15 mouse cellular contexts compared by ENCODE assay signal in genomic region chr11:52364376-52364775, GRCm38 (mm10). TPM values are rescaled to one million over a fixed set of nuclear protein-coding genes. Genes with fewer than 3 reads are reported as not detected.
A peak's percentile ranks its signal among the peaks of the same experiment; 100 is the strongest.
DNase-seq lines count a peak whose midpoint lies in the region; ATAC-seq and TF ChIP-seq lines count a peak whose summit lies in the region.
"Had no signal": no experiment of that assay in that cellular context is flagged by ENCODE, and none has a peak within 500 bp of the region (broad histone marks: within the 10 kb centered on the region; RNA-seq: fewer than 3 reads in every experiment).

No protein-coding gene starts in this region.

- 0 out of 2 replicates have a peak overlapping the region, but pooled peaks have one; percentile 3 for H3K4me2 ChIP-seq in intestine, embryonic 15.5 days (replicated peaks)
- no peak overlapping the region for H3K4me2 ChIP-seq in intestine, postnatal 0 days (replicated peaks; ENCODE audit: low read depth)
- H3K4me2 ChIP-seq in myocyte (ENCODE audit: low read depth) = peak overlapping the region; percentile 53
- H3K4me2 ChIP-seq: forebrain, embryonic 13.5 days; hindbrain, embryonic 14.5 days had no signal

- no peak for TF ChIP-seq POLR2A in heart, adult 2 months (IDR thresholded peaks at IDR 0.05; ENCODE audit: insufficient read depth, low read depth, low read length)
- no peak for TF ChIP-seq POLR2A in myocyte (IDR thresholded peaks at IDR 0.05; ENCODE audit: insufficient read length, low read depth)

- 63% methylated on average over 2 of the region's 2 CpGs for WGBS in heart, adult 2 months
- WGBS in intestine, embryonic 15.5 days = 57% methylated on average over 2 of the region's 2 CpGs
- WGBS in intestine, postnatal 0 days = 50% methylated on average over 2 of the region's 2 CpGs

- H3K79me2 ChIP-seq in heart, adult 2 months (replicated peaks; ENCODE audit: control insufficient read depth, insufficient read depth, low read length) = peaks cover 6% of the 10 kb centered on the region
- peaks cover 82% of the 10 kb centered on the region for H3K79me2 ChIP-seq in myocyte (ENCODE audit: control insufficient read depth, insufficient read depth)

- peak overlapping the region; percentile 98 for H3K27ac ChIP-seq in heart, adult 2 months
- H3K27ac ChIP-seq in intestine, embryonic 15.5 days = peak overlapping the region; percentile 76; the same call in 1 of the 2 replicates
- H3K27ac ChIP-seq in intestine, postnatal 0 days (ENCODE audit: low read depth, low read length) = no peak overlapping the region
- H3K27ac ChIP-seq: forebrain, embryonic 13.5 days; hindbrain, embryonic 14.5 days; liver, embryonic 14.5 days had no signal

- H3K36me3 ChIP-seq in heart, adult 2 months (ENCODE audit: control insufficient read depth, insufficient read depth, low read length) = peaks cover 9% of the 10 kb centered on the region
- H3K36me3 ChIP-seq in intestine, embryonic 15.5 days = no peaks in the 10 kb centered on the region
- H3K36me3 ChIP-seq in intestine, postnatal 0 days (ENCODE audit: control insufficient read depth, insufficient read depth) = no peaks in the 10 kb centered on the region
- H3K36me3 ChIP-seq in myocyte (ENCODE audit: control insufficient read depth, insufficient read depth) = no peaks in the 10 kb centered on the region

- no peaks in the 10 kb centered on the region for H3K9me3 ChIP-seq in intestine, embryonic 15.5 days
- H3K9me3 ChIP-seq in intestine, postnatal 0 days (ENCODE audit: control insufficient read depth) = no peaks in the 10 kb centered on the region
- H3K9me3 ChIP-seq: forebrain, embryonic 13.5 days had no signal

- no peak overlapping the region for H3K9ac ChIP-seq in heart, adult 2 months (ENCODE audit: low read depth, low read length)
- H3K9ac ChIP-seq in intestine, embryonic 15.5 days = no peak overlapping the region
- no peak overlapping the region for H3K9ac ChIP-seq in intestine, postnatal 0 days (ENCODE audit: low read depth, low read length)
- H3K9ac ChIP-seq: liver, embryonic 14.5 days had no signal

- DNase-seq in heart, adult 2 months = no peak
- DNase-seq in heart, postnatal 4 days = no peak
- peak; percentile 1 for DNase-seq in thymus, postnatal 0 days (ENCODE audit: low spot score)
- no peak for DNase-seq in thymus, postnatal 36 days
- no peak for DNase-seq in yolk sac, embryonic 10.5 days (ENCODE audit: low spot score)
- DNase-seq: cerebellum, adult 9-11 months; kidney, adult 18-20 months; thymus, adult 18-20 months had no signal

- no peak for TF ChIP-seq CTCF in heart, adult 2 months (IDR thresholded peaks at IDR 0.05)
- no peak for TF ChIP-seq CTCF in intestine, postnatal 0 days (IDR thresholded peaks at IDR 0.05; ENCODE audit: low read depth)

- intact Hi-C loops in heart, adult 2 months (cut with DNase I) = loop anchor here (1.0 kb wide), 1 partner anchor 10 kb away; no protein-coding TSS in a partner anchor

- H3K27me3 ChIP-seq in heart, adult 2 months (ENCODE audit: control insufficient read depth, insufficient read depth, low read length) = no peaks in the 10 kb centered on the region
- H3K27me3 ChIP-seq in intestine, embryonic 15.5 days (replicated peaks) = no peaks in the 10 kb centered on the region
- no peaks in the 10 kb centered on the region for H3K27me3 ChIP-seq in intestine, postnatal 0 days (replicated peaks; ENCODE audit: control insufficient read depth, insufficient read depth, low read length)
- H3K27me3 ChIP-seq in myocyte (ENCODE audit: control insufficient read depth, insufficient read depth, insufficient read length) = no peaks in the 10 kb centered on the region
- H3K27me3 ChIP-seq: forebrain, embryonic 13.5 days had no signal

- peaks cover 27% of the 10 kb centered on the region for H3K4me1 ChIP-seq in heart, adult 2 months (ENCODE audit: control insufficient read depth, insufficient read depth, low read length)
- H3K4me1 ChIP-seq in intestine, embryonic 15.5 days (replicated peaks) = peaks cover 63% of the 10 kb centered on the region
- H3K4me1 ChIP-seq in intestine, postnatal 0 days (replicated peaks; ENCODE audit: control insufficient read depth, insufficient read depth, low read length) = peaks cover 10% of the 10 kb centered on the region; the same call in 1 of the 2 replicates

- ATAC-seq in intestine, embryonic 15.5 days = no peak
- ATAC-seq in intestine, postnatal 0 days = no peak
- ATAC-seq: forebrain, embryonic 13.5 days; midbrain, embryonic 16.5 days had no signal

- TF ChIP-seq EP300 in heart, adult 2 months (IDR thresholded peaks at IDR 0.05; ENCODE audit: insufficient read depth, low read depth, low read length) = no peak

- H3K4me3 ChIP-seq in heart, adult 2 months = no peak overlapping the region; the same call in 1 of the 2 replicates
- H3K4me3 ChIP-seq in intestine, embryonic 15.5 days (replicated peaks) = no peak overlapping the region
- no peak overlapping the region for H3K4me3 ChIP-seq in intestine, postnatal 0 days (ENCODE audit: low read depth, low read length)
- no peak overlapping the region for H3K4me3 ChIP-seq in myocyte
- H3K4me3 ChIP-seq: forebrain, embryonic 13.5 days had no signal

- H3ac ChIP-seq in myocyte (ENCODE audit: control insufficient read depth, insufficient read length) = no peak overlapping the region

TF ChIP-seq in myocyte, 11 proteins besides CTCF, POLR2A, EP300 and RAD21:
- TF ChIP-seq REST (IDR thresholded peaks at IDR 0.05; ENCODE audit: insufficient read depth, insufficient read length) = no peak
- TF ChIP-seq MAX (IDR thresholded peaks at IDR 0.05; ENCODE audit: low read depth) = no peak
- no peak for TF ChIP-seq MYOD1 (IDR thresholded peaks at IDR 0.05; ENCODE audit: control insufficient read depth in 1 of 3, insufficient read length in 2 of 3, low read depth in 2 of 3)
- no peak for TF ChIP-seq USF1 (IDR thresholded peaks at IDR 0.05; ENCODE audit: low read depth)
- TF ChIP-seq TCF3 (IDR thresholded peaks at IDR 0.05; ENCODE audit: insufficient read length, low read depth) = no peak
- no peak for TF ChIP-seq E2F4 (IDR thresholded peaks at IDR 0.05; ENCODE audit: insufficient read depth)
- TF ChIP-seq CEBPB (IDR thresholded peaks at IDR 0.05; ENCODE audit: insufficient read depth, poor library complexity, severe bottlenecking) = no peak
- no peak for TF ChIP-seq TCF12 (IDR thresholded peaks at IDR 0.05; ENCODE audit: insufficient read depth, poor library complexity, severe bottlenecking)
- no peak for TF ChIP-seq SRF (IDR thresholded peaks at IDR 0.05; ENCODE audit: control insufficient read depth, insufficient read length, low read depth)
- TF ChIP-seq MYOG (IDR thresholded peaks at IDR 0.05; ENCODE audit: control insufficient read depth in 1 of 3, insufficient read depth in 1 of 3, insufficient read length in 2 of 3, low read depth in 2 of 3) = no peak
- TF ChIP-seq POLR2AphosphoS2 (IDR thresholded peaks at IDR 0.05; ENCODE audit: insufficient read length, low read depth) = no peak

RNA-seq across cellular contexts. Expression of gene Vdac1, which starts 3.7 kb away (rescaled TPM):
- total RNA-seq in heart, adult 2 months (2021) = 1,000 to 10,000 TPM in 1 of 2 experiments, 100 to 1,000 TPM in 1; 987 to 1,141 TPM
- 422 and 713 TPM in 2 replicates for polyA plus RNA-seq in heart, adult 2 months (2012; rRNA removed)
- 100 to 1,000 TPM; 785 to 812 TPM for total RNA-seq in heart, postnatal 4 days (2021)
- 287 and 295 TPM in 2 replicates for polyA plus RNA-seq in intestine, embryonic 15.5 days (2015; fragmentation: Nextera tagmentation; extraction: Ambion mirVana)
- polyA plus RNA-seq in intestine, postnatal 0 days (2015; fragmentation: Nextera tagmentation; extraction: Ambion mirVana) = 175 and 180 TPM in 2 replicates
- polyA plus RNA-seq in thymus, postnatal 0 days (2015; fragmentation: Nextera tagmentation; extraction: Ambion mirVana) = 226 and 233 TPM in 2 replicates
- polyA plus RNA-seq in myocyte (2012; fragmentation: generic; extraction: Trizol) = 342 TPM

RNA-seq across cellular contexts. Expression of gene 9530068E07Rik, which starts 31.9 kb away (rescaled TPM):
- total RNA-seq in heart, adult 2 months (2021) = 10 to 100 TPM; 71.1 to 73.9 TPM
- 96.3 and 140 TPM in 2 replicates for polyA plus RNA-seq in heart, adult 2 months (2012; rRNA removed)
- 100 to 1,000 TPM; 113 to 116 TPM for total RNA-seq in heart, postnatal 4 days (2021)
- 159 and 166 TPM in 2 replicates for polyA plus RNA-seq in intestine, embryonic 15.5 days (2015; fragmentation: Nextera tagmentation; extraction: Ambion mirVana)
- 89.2 and 92.0 TPM in 2 replicates for polyA plus RNA-seq in intestine, postnatal 0 days (2015; fragmentation: Nextera tagmentation; extraction: Ambion mirVana)
- polyA plus RNA-seq in thymus, postnatal 0 days (2015; fragmentation: Nextera tagmentation; extraction: Ambion mirVana) = 85.6 and 89.6 TPM in 2 replicates
- 151 TPM for polyA plus RNA-seq in myocyte (2012; fragmentation: generic; extraction: Trizol)
